Mouse (Mus musculus) heart, adult 8-10 months (tissue): ENCODE data around the gene Dars. TPM values are rescaled to one million over a fixed set of nuclear protein-coding genes. Genes with fewer than 3 reads are reported as not detected.
A peak's percentile ranks its signal among the peaks of the same experiment; 100 is the strongest.

Experiments
- DNase-seq: peaks from one replicate; pipeline ENCODE4 v3.0.0; 2022; ENCODE audit warnings: low spot score
- total RNA-seq, 4 experiments: library from RNA; stranded (reverse); gene quantifications; 2 replicates each; pipeline ENCODE4 v1.2.4; 2022

Gene Dars
- total RNA-seq = 10 to 100 TPM; 64.0 to 71.4 (median 65.7) TPM

- peak; percentile 92 for DNase-seq
These were observed at the start of gene Dars for GRCm38 (mm10) chr1:128416584-128417532. Gene Dars, minus strand, starts transcription at chr1:128417368.

- DNase-seq = no peak
These were observed 49.7 kb upstream of the Dars start for GRCm38 (mm10) chr1:128466828-128467227.

- DNase-seq = no peak
These were observed 46.3 kb upstream of the Dars start for GRCm38 (mm10) chr1:128463478-128463877.

GRCm38 (mm10) chr1:128462389-128462788 is 45.2 kb upstream of the Dars start:
- no peak for DNase-seq

GRCm38 (mm10) chr1:128460780-128461179 is 43.6 kb upstream of the Dars start:
- no peak for DNase-seq

GRCm38 (mm10) chr1:128459439-128459838 is 42.3 kb upstream of the Dars start:
- no peak for DNase-seq

GRCm38 (mm10) chr1:128459011-128459410 is 41.8 kb upstream of the Dars start:
- no peak for DNase-seq

- DNase-seq = peak; percentile 65
These were observed 39.8 kb upstream of the Dars start for GRCm38 (mm10) chr1:128456844-128457445.

- no peak for DNase-seq
These were observed 39.1 kb upstream of the Dars start for GRCm38 (mm10) chr1:128456271-128456670.

- no peak for DNase-seq
These were observed 35.0 kb upstream of the Dars start for GRCm38 (mm10) chr1:128452210-128452609.

- no peak for DNase-seq
These were observed 34.0 kb upstream of the Dars start for GRCm38 (mm10) chr1:128451183-128451582.

- DNase-seq = no peak
These were observed 30.2 kb upstream of the Dars start for GRCm38 (mm10) chr1:128447206-128447902.

- peak; percentile 36 for DNase-seq
These were observed 27.0 kb upstream of the Dars start for GRCm38 (mm10) chr1:128443890-128444839.

GRCm38 (mm10) chr1:128441129-128441473 is 23.9 kb upstream of the Dars start:
- no peak for DNase-seq

GRCm38 (mm10) chr1:128440386-128441128 is 23.4 kb upstream of the Dars start:
- DNase-seq = peak; percentile 50

GRCm38 (mm10) chr1:128439618-128440017 is 22.4 kb upstream of the Dars start:
- no peak for DNase-seq

GRCm38 (mm10) chr1:128438526-128438925 is 21.4 kb upstream of the Dars start:
- no peak for DNase-seq

- DNase-seq = no peak
These were observed 20.1 kb upstream of the Dars start for GRCm38 (mm10) chr1:128437276-128437675.

GRCm38 (mm10) chr1:128436015-128436414 is 18.8 kb upstream of the Dars start:
- DNase-seq = no peak

- DNase-seq = no peak
These were observed 18.4 kb upstream of the Dars start for GRCm38 (mm10) chr1:128435551-128435950.
